Mouse (Mus musculus): Measurements from ENCODE around the gene Igsf3.
A peak's percentile ranks its signal among the peaks of the same experiment; 100 is the strongest.

The Igsf3 gene

DNA sequence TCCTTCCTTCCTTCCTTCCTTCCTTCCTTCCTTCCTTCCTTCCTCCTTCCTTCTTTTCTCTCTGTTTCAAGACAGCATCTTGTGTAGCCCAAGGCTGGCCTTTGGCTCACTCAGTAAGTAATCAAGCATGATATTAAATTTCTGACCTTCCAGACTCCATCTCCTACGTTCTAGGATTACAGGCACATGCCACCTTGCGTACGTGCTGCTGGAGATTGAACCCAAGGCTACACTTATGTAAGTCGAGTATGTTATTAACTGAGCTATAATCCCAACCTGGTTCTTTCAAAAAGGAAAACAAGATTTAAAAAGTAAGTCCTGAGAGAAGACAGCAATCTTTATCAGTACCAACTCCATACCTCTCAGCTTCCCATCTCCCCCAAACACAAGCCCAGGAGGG lies 124.7 kb downstream of the Igsf3 start:
- DNase-seq (ENCODE audit: low read depth), result no peak

DNA sequence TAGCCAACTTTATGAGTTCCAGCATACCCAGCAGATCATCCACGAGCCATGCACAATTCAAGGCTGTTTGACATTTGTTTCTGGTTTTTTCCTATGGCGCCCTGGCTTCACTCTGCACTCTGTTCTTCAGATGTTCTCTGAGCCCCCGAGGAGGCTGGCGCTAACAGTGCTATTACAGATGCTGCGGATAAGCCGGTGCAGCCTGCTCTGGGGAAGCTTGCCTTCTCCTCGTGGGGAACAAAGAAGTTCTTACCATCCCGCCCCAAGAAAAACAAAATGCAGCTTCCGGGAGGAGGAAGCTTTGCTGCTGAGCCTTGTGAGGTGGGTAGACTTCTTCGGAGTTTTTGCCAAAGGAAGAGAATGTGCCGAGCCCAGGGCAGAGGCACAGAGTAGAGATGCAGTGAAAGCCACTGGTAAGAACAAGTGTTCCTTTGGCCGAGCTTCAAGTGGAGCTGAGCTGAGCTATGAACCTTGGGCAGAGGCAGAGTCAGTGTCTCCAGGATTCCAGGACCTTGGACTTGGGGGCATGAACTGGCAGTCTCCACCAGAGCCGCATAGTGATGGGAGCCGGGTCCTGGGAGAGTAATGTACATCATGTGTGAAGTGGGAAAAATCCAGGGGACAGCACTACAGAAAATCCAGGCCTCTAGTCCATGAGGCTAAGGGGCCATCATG lies 125.3 kb downstream of the Igsf3 start:
- peak; percentile 48 for DNase-seq (ENCODE audit: low read depth)

DNA sequence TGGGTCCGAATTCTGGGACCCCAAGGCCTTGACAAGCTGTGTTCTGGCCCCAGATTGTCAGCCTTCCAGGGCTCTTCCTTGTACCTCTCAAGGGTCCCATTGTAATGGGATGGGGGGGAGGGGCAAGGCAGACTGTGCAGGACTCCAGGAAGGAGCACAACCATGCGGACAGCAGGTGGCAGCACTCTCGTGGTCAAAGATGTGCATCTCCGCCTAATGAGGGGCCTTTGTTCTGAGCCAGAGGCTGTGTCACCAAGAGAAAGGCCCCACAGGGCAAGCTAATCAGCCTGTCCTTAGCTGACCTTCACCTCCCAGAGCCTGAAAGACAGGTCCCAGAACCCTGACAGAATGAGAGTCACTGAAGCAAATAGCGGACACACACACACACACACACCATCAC lies 129.3 kb downstream of the Igsf3 start:
- DNase-seq (ENCODE audit: low read depth), result peak; percentile 48

DNA sequence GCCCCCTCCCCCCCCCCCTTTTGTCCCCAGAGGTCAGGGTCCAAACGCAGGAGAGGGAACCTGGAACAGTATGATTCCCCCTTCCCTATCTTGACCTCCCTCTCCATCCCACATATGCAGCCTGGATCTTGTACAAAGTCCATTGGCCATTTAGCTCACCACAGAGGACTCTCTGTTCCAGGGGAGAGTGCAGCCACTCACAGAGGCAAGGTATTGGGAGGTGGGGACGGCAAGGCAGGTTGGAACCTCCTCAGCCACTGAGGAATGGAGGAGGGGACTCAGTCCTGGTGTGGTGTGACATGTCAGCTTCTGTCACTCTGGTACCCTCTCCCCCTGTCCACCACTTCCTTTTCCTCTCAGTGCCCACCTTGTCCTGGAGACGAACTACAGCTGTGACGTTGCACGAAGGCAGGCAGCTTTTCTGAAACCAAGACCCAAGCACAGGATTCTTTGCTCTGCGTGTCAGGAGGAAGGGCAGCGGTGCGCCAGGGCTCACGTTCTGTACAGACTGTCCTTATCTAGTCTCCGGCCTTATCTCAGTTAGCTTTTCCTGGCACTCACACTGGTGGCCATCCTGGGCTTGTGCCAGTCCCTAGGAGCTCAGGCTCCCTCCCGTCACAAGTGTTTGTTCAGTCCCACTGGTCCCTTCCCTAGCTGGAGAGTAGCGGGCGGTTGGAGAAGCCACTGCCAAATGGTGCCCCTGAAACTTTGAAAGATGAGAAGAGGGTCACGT lies 130.3 kb downstream of the Igsf3 start:
- DNase-seq (ENCODE audit: low read depth), result no peak

DNA sequence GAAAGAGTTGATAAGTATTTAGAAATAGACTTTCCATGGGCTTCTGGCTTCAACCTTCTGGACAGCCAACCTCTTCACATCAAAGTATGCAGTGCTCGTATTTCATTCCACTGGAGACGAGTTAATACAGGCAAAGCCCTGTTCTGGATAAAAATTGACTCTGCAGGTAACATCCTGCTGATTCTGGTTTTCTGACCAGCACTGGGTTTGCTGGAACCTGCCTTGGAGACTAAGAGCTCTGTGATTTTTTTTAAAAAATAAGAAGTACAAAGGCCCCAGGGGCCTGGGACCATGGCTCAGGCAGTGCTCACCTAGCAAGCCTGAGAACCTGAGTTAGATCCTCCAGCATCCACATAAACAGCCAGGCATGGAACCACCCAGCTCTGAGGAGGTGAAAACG lies 130.9 kb downstream of the Igsf3 start:
- DNase-seq (ENCODE audit: low read depth), result no peak

DNA sequence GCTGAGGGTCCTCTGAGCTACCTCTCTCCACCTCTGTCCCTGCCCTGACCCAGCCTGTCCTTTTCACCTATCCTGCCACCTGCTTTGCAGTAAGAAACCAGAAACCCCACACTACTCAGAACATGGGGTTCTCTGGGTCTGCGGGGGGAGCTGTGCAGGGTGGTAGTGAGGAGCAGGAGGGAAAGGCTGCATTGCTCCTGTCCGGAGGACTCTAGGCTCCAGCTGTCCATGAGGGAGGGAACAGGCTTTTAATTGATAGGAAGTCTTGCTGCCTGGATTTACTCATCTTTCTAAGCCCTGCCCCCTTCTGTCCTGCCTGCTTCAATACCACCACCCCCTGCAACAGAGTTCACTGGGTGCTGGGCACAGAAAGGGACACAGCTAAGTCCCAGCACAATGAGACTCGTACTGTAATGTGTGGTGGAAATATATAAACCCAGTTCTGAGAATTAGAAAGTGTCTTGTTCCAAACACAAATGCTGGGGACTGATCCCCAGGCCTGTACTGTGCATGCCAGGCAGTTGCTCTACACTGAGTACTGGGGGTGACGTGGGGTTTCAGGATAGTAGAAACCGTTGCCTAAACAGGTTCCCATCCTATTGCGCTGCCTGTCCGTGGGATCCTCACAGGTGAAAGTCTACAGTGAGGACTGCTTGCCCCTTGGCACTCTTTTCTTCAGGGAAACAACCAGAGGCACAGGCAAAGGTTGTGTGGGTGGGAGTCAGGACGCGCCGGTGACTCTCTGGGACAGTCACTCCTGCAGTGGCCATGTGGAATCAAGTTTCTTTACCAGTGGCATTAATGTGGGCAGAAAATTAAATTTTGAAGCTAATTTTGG lies 133.0 kb downstream of the Igsf3 start:
- DNase-seq (ENCODE audit: low read depth), result no peak

DNA sequence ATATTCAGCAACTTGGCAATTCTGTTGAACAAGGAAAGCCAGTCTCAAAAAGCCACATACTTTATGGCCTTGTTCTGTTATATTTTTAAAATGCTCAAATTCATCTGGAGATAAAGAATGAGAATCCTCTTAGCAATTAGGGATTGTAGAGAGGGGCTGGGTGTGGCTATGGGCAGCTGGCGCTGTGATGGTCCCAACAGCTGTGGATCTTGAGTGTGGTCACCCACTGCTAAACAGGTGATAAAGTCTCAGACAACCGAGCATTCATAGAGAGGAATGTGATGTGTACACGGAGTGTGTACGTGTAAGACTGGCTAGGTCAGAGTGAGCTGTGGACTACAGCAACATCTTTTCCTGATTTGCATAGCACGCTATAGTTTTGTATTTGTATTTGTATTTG lies 133.7 kb downstream of the Igsf3 start:
- DNase-seq (ENCODE audit: low read depth), result no peak

Measured in naive thymus-derived CD4-positive, alpha-beta T cell, adult 2 months (primary cell).